Mouse (Mus musculus): ENCODE data around the gene Gad1. TPM values are rescaled to one million over a fixed set of nuclear protein-coding genes. Genes with fewer than 3 reads are reported as not detected.

Gene Gad1
- polyA plus RNA-seq (2011; ENCODE audit: insufficient read depth, insufficient read length, low read depth, missing spikeins): 4.5 and 7.2 TPM in 2 replicates

- Histone ChIP-seq H3K4me1 (ENCODE audit: control insufficient read depth, insufficient read depth, low read length) (no peaks in the 10 kb centered on the region), H3K27me3 (ENCODE audit: control insufficient read depth, insufficient read depth, low read length, poor library complexity, severe bottlenecking) (no peaks in the 10 kb centered on the region), H3K9me3 (replicated peaks; ENCODE audit: control insufficient read depth, insufficient read depth, low read length, poor library complexity, severe bottlenecking) (no peaks in the 10 kb centered on the region), H3K36me3 (ENCODE audit: control insufficient read depth, insufficient read depth, low read length, poor library complexity, severe bottlenecking) (no peaks in the 10 kb centered on the region), H3K27ac (ENCODE audit: insufficient read depth, low read length) (no peak within 1 kb of the TSS), H3K9ac (ENCODE audit: low read depth, poor library complexity, severe bottlenecking) (no peak within 1 kb of the TSS), H3K4me3 (ENCODE audit: low read depth, low read length) (no peak within 1 kb of the TSS)
- TF ChIP-seq POLR2A (IDR thresholded peaks at IDR 0.05; ENCODE audit: insufficient read depth, low read length): no peak
- no peak for TF ChIP-seq EP300 (IDR thresholded peaks at IDR 0.05; ENCODE audit: insufficient read depth, low read depth, low read length)
- TF ChIP-seq CTCF (IDR thresholded peaks at IDR 0.05; ENCODE audit: low read depth, low read length): no peak
Measured at GRCm38 (mm10) chr2:70552772-70553171, at the start of gene Gad1. Gad1 (plus strand) TSS chr2:70553072.

DNA sequence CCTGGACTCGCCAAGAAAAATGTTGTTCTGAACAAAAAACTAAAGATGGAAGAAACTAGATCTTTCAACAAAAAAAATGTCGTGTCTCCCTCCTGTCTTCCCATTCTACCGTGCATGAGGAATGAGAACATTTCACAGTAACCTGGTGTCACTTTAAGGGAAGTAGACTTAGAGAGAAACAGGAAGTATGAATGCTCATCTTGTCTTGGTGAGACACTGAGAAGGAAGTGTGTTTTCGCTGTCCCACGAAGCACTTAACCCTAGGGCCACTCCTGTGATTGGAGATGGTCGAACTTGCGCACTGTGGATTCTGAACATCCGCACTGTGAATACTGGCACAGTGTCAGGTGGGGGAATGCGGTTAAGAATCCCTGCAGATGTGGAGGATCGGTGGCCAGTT is 49.4 kb upstream of the Gad1 start:
- no peaks in the 10 kb centered on the region for H3K4me1 ChIP-seq (ENCODE audit: control insufficient read depth, insufficient read depth, low read length)
- H3K4me3 ChIP-seq (ENCODE audit: low read depth, low read length): no peak overlapping the region
- H3K27ac ChIP-seq (ENCODE audit: insufficient read depth, low read length): no peak overlapping the region
- H3K9me3 ChIP-seq (replicated peaks; ENCODE audit: control insufficient read depth, insufficient read depth, low read length, poor library complexity, severe bottlenecking): no peaks in the 10 kb centered on the region
- peaks cover 2% of the 10 kb centered on the region; the same call in 1 of the 2 replicates for H3K27me3 ChIP-seq (ENCODE audit: control insufficient read depth, insufficient read depth, low read length, poor library complexity, severe bottlenecking)
- no peak overlapping the region for H3K9ac ChIP-seq (ENCODE audit: low read depth, poor library complexity, severe bottlenecking)
- TF ChIP-seq EP300 (IDR thresholded peaks at IDR 0.05; ENCODE audit: insufficient read depth, low read depth, low read length): no peak
- TF ChIP-seq CTCF (IDR thresholded peaks at IDR 0.05; ENCODE audit: low read depth, low read length): no peak
- no peak for TF ChIP-seq POLR2A (IDR thresholded peaks at IDR 0.05; ENCODE audit: insufficient read depth, low read length)
- no peaks in the 10 kb centered on the region for H3K36me3 ChIP-seq (ENCODE audit: control insufficient read depth, insufficient read depth, low read length, poor library complexity, severe bottlenecking)

DNA sequence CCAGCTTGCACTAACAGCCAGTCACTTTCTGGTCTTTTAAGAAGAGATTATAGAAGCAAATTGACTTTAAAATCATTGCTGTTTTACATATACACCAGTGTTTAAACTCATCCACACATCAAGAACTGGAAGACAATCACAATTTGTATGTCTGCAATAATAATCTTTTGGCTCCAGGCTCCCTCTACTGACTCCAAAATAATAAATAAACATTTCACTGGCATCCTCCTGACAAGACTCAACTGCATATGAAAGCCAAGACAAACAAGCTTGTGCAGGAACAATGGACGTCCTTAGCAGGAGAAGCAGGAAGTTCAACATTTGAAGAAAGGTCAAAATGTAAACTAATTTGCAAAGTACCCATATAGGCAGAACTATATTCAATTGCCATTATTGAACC is 47.6 kb upstream of the Gad1 start:
- Histone ChIP-seq H3K27ac (ENCODE audit: insufficient read depth, low read length) (no peak overlapping the region), H3K4me1 (ENCODE audit: control insufficient read depth, insufficient read depth, low read length) (no peaks in the 10 kb centered on the region)

DNA sequence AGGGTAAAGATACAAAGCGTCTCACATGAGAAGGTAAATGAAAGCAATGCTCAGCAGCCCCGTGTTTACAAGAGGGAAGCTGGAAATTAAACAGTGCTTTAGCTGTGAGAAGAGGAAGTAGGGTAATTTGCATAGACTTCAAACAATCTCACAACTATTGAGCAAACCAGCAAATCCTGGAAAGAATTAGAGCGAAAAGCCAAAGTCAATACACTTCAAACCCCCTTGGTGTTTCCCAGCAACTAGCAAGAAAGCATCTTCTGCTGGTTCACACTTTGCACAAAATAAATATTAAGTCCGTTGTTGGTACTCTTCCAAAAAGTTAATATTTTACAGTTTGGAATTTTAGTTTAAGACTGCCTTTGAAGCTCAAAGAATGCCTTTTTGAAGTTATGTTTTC is 47.0 kb upstream of the Gad1 start:
- Histone ChIP-seq H3K9me3 (replicated peaks; ENCODE audit: control insufficient read depth, insufficient read depth, low read length, poor library complexity, severe bottlenecking) (0 out of 2 replicates have a peak, but pooled peaks cover under 1% of the 10 kb centered on the region), H3K4me3 (ENCODE audit: low read depth, low read length) (no peak overlapping the region), H3K9ac (ENCODE audit: low read depth, poor library complexity, severe bottlenecking) (no peak overlapping the region), H3K27me3 (ENCODE audit: control insufficient read depth, insufficient read depth, low read length, poor library complexity, severe bottlenecking) (peaks cover 4% of the 10 kb centered on the region; the same call in 1 of the 2 replicates), H3K36me3 (ENCODE audit: control insufficient read depth, insufficient read depth, low read length, poor library complexity, severe bottlenecking) (no peaks in the 10 kb centered on the region), H3K4me1 (ENCODE audit: control insufficient read depth, insufficient read depth, low read length) (no peaks in the 10 kb centered on the region), H3K27ac (ENCODE audit: insufficient read depth, low read length) (no peak overlapping the region)
- TF ChIP-seq POLR2A (IDR thresholded peaks at IDR 0.05; ENCODE audit: insufficient read depth, low read length) (no peak), CTCF (IDR thresholded peaks at IDR 0.05; ENCODE audit: low read depth, low read length) (no peak), EP300 (IDR thresholded peaks at IDR 0.05; ENCODE audit: insufficient read depth, low read depth, low read length) (no peak)

More for the DNA sequence above, 47.6 kb upstream of the Gad1 start:
- no peaks in the 10 kb centered on the region for H3K9me3 ChIP-seq (replicated peaks; ENCODE audit: control insufficient read depth, insufficient read depth, low read length, poor library complexity, severe bottlenecking)
- TF ChIP-seq POLR2A (IDR thresholded peaks at IDR 0.05; ENCODE audit: insufficient read depth, low read length): no peak
- no peak for TF ChIP-seq EP300 (IDR thresholded peaks at IDR 0.05; ENCODE audit: insufficient read depth, low read depth, low read length)
- TF ChIP-seq CTCF (IDR thresholded peaks at IDR 0.05; ENCODE audit: low read depth, low read length): no peak
- no peak overlapping the region for H3K4me3 ChIP-seq (ENCODE audit: low read depth, low read length)
- no peak overlapping the region for H3K9ac ChIP-seq (ENCODE audit: low read depth, poor library complexity, severe bottlenecking)
- H3K36me3 ChIP-seq (ENCODE audit: control insufficient read depth, insufficient read depth, low read length, poor library complexity, severe bottlenecking): no peaks in the 10 kb centered on the region
- H3K27me3 ChIP-seq (ENCODE audit: control insufficient read depth, insufficient read depth, low read length, poor library complexity, severe bottlenecking): peaks cover 4% of the 10 kb centered on the region; the same call in 1 of the 2 replicates

- H3K36me3 ChIP-seq (ENCODE audit: control insufficient read depth, insufficient read depth, low read length, poor library complexity, severe bottlenecking): no peaks in the 10 kb centered on the region
- no peaks in the 10 kb centered on the region for H3K4me1 ChIP-seq (ENCODE audit: control insufficient read depth, insufficient read depth, low read length)
- H3K9ac ChIP-seq (ENCODE audit: low read depth, poor library complexity, severe bottlenecking): no peak overlapping the region
- 0 out of 2 replicates have a peak, but pooled peaks cover 2% of the 10 kb centered on the region for H3K9me3 ChIP-seq (replicated peaks; ENCODE audit: control insufficient read depth, insufficient read depth, low read length, poor library complexity, severe bottlenecking)
- TF ChIP-seq EP300 (IDR thresholded peaks at IDR 0.05; ENCODE audit: insufficient read depth, low read depth, low read length) (no peak), POLR2A (IDR thresholded peaks at IDR 0.05; ENCODE audit: insufficient read depth, low read length) (no peak), CTCF (IDR thresholded peaks at IDR 0.05; ENCODE audit: low read depth, low read length) (no peak)
- H3K4me3 ChIP-seq (ENCODE audit: low read depth, low read length): no peak overlapping the region
- H3K27ac ChIP-seq (ENCODE audit: insufficient read depth, low read length): no peak overlapping the region
- H3K27me3 ChIP-seq (ENCODE audit: control insufficient read depth, insufficient read depth, low read length, poor library complexity, severe bottlenecking): peaks cover 4% of the 10 kb centered on the region; the same call in 1 of the 2 replicates
Measured at GRCm38 (mm10) chr2:70506372-70506771, 46.5 kb upstream of the Gad1 start.

- H3K4me1 ChIP-seq (ENCODE audit: control insufficient read depth, insufficient read depth, low read length): no peaks in the 10 kb centered on the region
- H3K9ac ChIP-seq (ENCODE audit: low read depth, poor library complexity, severe bottlenecking): peak within 1 kb of the TSS; percentile 37
- H3K27ac ChIP-seq (ENCODE audit: insufficient read depth, low read length): no peak within 1 kb of the TSS
- H3K36me3 ChIP-seq (ENCODE audit: control insufficient read depth, insufficient read depth, low read length, poor library complexity, severe bottlenecking): no peaks in the 10 kb centered on the region
- H3K9me3 ChIP-seq (replicated peaks; ENCODE audit: control insufficient read depth, insufficient read depth, low read length, poor library complexity, severe bottlenecking): 0 out of 2 replicates have a peak, but pooled peaks cover 2% of the 10 kb centered on the region
- H3K27me3 ChIP-seq (ENCODE audit: control insufficient read depth, insufficient read depth, low read length, poor library complexity, severe bottlenecking): peaks cover 2% of the 10 kb centered on the region; the same call in 1 of the 2 replicates
- TF ChIP-seq EP300 (IDR thresholded peaks at IDR 0.05; ENCODE audit: insufficient read depth, low read depth, low read length): no peak
- TF ChIP-seq POLR2A (IDR thresholded peaks at IDR 0.05; ENCODE audit: insufficient read depth, low read length): no peak
- no peak for TF ChIP-seq CTCF (IDR thresholded peaks at IDR 0.05; ENCODE audit: low read depth, low read length)
- peak within 1 kb of the TSS; percentile 65 for H3K4me3 ChIP-seq (ENCODE audit: low read depth, low read length)
Measured at GRCm38 (mm10) chr2:70508496-70508895, 44.4 kb upstream of the Gad1 start, which contains the start of gene Erich2. Erich2 (plus strand) TSS chr2:70508819.
